Comparison of ENCODE assay signal across 19 mouse cellular contexts in the genomic region with DNA sequence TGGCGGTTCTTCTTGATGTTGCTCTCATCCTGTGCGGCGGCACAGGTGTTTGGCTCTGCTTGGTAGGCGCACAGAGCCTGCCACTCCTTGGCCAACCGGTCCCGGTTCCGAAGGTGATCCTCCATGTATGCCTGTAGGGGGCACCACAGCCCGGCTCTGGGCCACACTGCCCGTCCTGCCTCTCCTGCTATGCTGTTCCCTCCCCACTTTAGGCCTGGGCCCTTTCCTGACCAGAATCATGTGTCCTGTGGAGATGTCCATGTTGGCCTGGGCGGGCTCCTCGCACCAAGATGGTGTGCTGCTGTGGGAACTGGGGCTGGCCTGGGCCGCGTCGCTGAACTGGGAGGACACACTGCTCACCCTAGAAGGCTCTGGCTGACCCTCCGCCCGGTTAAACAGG. TPM values are rescaled to one million over a fixed set of nuclear protein-coding genes. Genes with fewer than 3 reads are reported as not detected.
DNase-seq lines count a peak whose midpoint lies in the region; ATAC-seq and TF ChIP-seq lines count a peak whose summit lies in the region.
"Had no signal": no experiment of that assay in that cellular context is flagged by ENCODE, and none has a peak within 500 bp of the region (broad histone marks: within the 10 kb centered on the region; RNA-seq: fewer than 3 reads in every experiment).

No protein-coding gene starts in this region.

- no peak overlapping the region for H3K9ac ChIP-seq in lung, postnatal 0 days (replicated peaks; ENCODE audit: low read depth)
- no peak overlapping the region for H3K9ac ChIP-seq in MEL (ENCODE audit: control insufficient read depth, low read depth, low read length, poor library complexity, severe bottlenecking)
- no peak overlapping the region for H3K9ac ChIP-seq in liver, embryonic 15.5 days
- H3K9ac ChIP-seq: embryonic facial prominence, embryonic 13.5 days; forebrain, embryonic 12.5 days; lung, embryonic 15.5 days had no signal

- no peak for TF ChIP-seq EP300 in lung, postnatal 0 days (IDR thresholded peaks at IDR 0.05)
- no peak for TF ChIP-seq EP300 in MEL (IDR thresholded peaks at IDR 0.05; ENCODE audit: low read depth in 1 of 2, low read length in 2 of 2)

- TF ChIP-seq CTCF in gastrocnemius, adult 2 months (IDR thresholded peaks at IDR 0.05), result peak; percentile 29; the same call in 1 of the 2 replicates
- peak; percentile 14; the same call in 1 of the 2 replicates for TF ChIP-seq CTCF in lung, postnatal 0 days (IDR thresholded peaks at IDR 0.05)
- no peak for TF ChIP-seq CTCF in lung, adult 2 months (IDR thresholded peaks at IDR 0.05; ENCODE audit: insufficient read depth, low read length)
- TF ChIP-seq CTCF in MEL (IDR thresholded peaks at IDR 0.05 in 2 of 3, conservative IDR thresholded peaks at IDR 0.05 in 1 of 3; ENCODE audit: control insufficient read depth in 1 of 3, insufficient read depth in 1 of 3, low read depth in 2 of 3, low read length in 3 of 3, poor library complexity in 1 of 3, severe bottlenecking in 1 of 3), result peak in 2 of 3 experiments; percentile 17 to 40; a peak in 3 of 6 replicates

- no peaks in the 10 kb centered on the region for H3K36me3 ChIP-seq in lung, postnatal 0 days (ENCODE audit: insufficient read depth, low read length)
- no peaks in the 10 kb centered on the region for H3K36me3 ChIP-seq in MEL (ENCODE audit: control insufficient read depth in 1 of 2, insufficient read depth in 2 of 2, low read length in 2 of 2)
- no peaks in the 10 kb centered on the region for H3K36me3 ChIP-seq in liver, embryonic 15.5 days (replicated peaks)
- H3K36me3 ChIP-seq: embryonic facial prominence, embryonic 13.5 days; forebrain, embryonic 12.5 days; heart, embryonic 10.5 days; lung, embryonic 15.5 days had no signal

- no peaks in the 10 kb centered on the region for H3K27me3 ChIP-seq in lung, postnatal 0 days (replicated peaks; ENCODE audit: insufficient read depth, low read length)
- H3K27me3 ChIP-seq in MEL (ENCODE audit: control insufficient read depth in 1 of 2, insufficient read depth in 2 of 2, low read length in 2 of 2), result no peaks in the 10 kb centered on the region
- H3K27me3 ChIP-seq in liver, embryonic 15.5 days, result peaks cover 6% of the 10 kb centered on the region; the same call in 1 of the 2 replicates
- H3K27me3 ChIP-seq: lung, embryonic 15.5 days had no signal

- H3K4me3 ChIP-seq in gastrocnemius, adult 2 months, result no peak overlapping the region
- no peak overlapping the region for H3K4me3 ChIP-seq in lung, postnatal 0 days (ENCODE audit: low read depth, low read length)
- no peak overlapping the region for H3K4me3 ChIP-seq in lung, adult 2 months (replicated peaks; ENCODE audit: extremely low read depth, low read depth, low read length)
- H3K4me3 ChIP-seq in MEL (ENCODE audit: control insufficient read depth in 1 of 2, insufficient read depth in 1 of 2, low read depth in 2 of 2, low read length in 2 of 2), result no peak overlapping the region
- no peak overlapping the region for H3K4me3 ChIP-seq in liver, embryonic 15.5 days (replicated peaks)
- H3K4me3 ChIP-seq: embryonic facial prominence, embryonic 13.5 days; forebrain, embryonic 12.5 days; heart, embryonic 10.5 days; lung, embryonic 15.5 days had no signal

- TF ChIP-seq POLR2A in lung, adult 2 months (IDR thresholded peaks at IDR 0.05; ENCODE audit: borderline replicate concordance, extremely low read depth, low read depth, low read length), result no peak
- no peak for TF ChIP-seq POLR2A in MEL (IDR thresholded peaks at IDR 0.05; ENCODE audit: control insufficient read depth in 1 of 2, insufficient read depth in 1 of 2, low read depth in 1 of 2, low read length in 2 of 2, poor library complexity in 1 of 2)

- ATAC-seq in lung, postnatal 0 days, result no peak
- 0 out of 2 replicates have a peak, but pooled peaks have one; percentile 4 for ATAC-seq in liver, embryonic 15.5 days (ENCODE audit: insufficient read depth)

- 0 out of 2 replicates have a peak, but pooled peaks cover 5% of the 10 kb centered on the region for H3K4me1 ChIP-seq in lung, postnatal 0 days (ENCODE audit: insufficient read depth, low read depth, low read length)
- peaks cover 8% of the 10 kb centered on the region; the same call in 1 of the 2 replicates for H3K4me1 ChIP-seq in lung, adult 2 months (ENCODE audit: control insufficient read depth, insufficient read depth, low read length)
- no peaks in the 10 kb centered on the region; a peak in 1 of 4 replicates for H3K4me1 ChIP-seq in MEL (ENCODE audit: control insufficient read depth in 1 of 2, insufficient read depth in 2 of 2, low read length in 2 of 2)
- H3K4me1 ChIP-seq in liver, embryonic 15.5 days (replicated peaks), result peaks cover 19% of the 10 kb centered on the region

- H3K79me2 ChIP-seq in MEL (ENCODE audit: control insufficient read depth, insufficient read depth, low read length, poor library complexity), result no peaks in the 10 kb centered on the region

- H3K27ac ChIP-seq in gastrocnemius, adult 2 months, result no peak overlapping the region
- H3K27ac ChIP-seq in lung, postnatal 0 days (ENCODE audit: low read length), result no peak overlapping the region
- no peak overlapping the region for H3K27ac ChIP-seq in MEL (ENCODE audit: control insufficient read depth, low read depth, low read length)
- H3K27ac ChIP-seq in liver, embryonic 15.5 days (replicated peaks), result no peak overlapping the region
- H3K27ac ChIP-seq: embryonic facial prominence, embryonic 13.5 days; forebrain, embryonic 12.5 days; heart, embryonic 10.5 days; lung, embryonic 15.5 days had no signal

- 74% methylated on average over 16 of the region's 16 CpGs for WGBS in lung, postnatal 0 days
- 70% methylated on average over 16 of the region's 16 CpGs for WGBS in lung, adult 2 months
- WGBS in liver, embryonic 15.5 days (ENCODE audit: insufficient replicate concordance), result 74% methylated on average over 16 of the region's 16 CpGs

- DNase-seq in gastrocnemius, adult 2 months, result peak; percentile 30
- no peak for DNase-seq in gastrocnemius, postnatal 4 days (ENCODE audit: low spot score in 2 of 2)
- DNase-seq in lung, postnatal 0 days (ENCODE audit: low spot score), result no peak
- no peak for DNase-seq in lung, adult 2 months
- no peak for DNase-seq in MEL (ENCODE audit: low read depth, low spot score)
- DNase-seq in kidney, postnatal 36 days, result no peak
- DNase-seq in adrenal gland, adult 18-20 months (ENCODE audit: low spot score in 2 of 2), result no peak
- DNase-seq: adrenal gland, postnatal 25 days; heart, postnatal 4 days; kidney, adult 18-20 months; thymus, adult 2 months had no signal

- no peak for TF ChIP-seq RAD21 in MEL (IDR thresholded peaks at IDR 0.05; ENCODE audit: low read depth, low read length)

- intact Hi-C loops in gastrocnemius, adult 2 months (cut with DNase I), result loop anchor here (5.0 kb wide), 3 partner anchors 64 to 306 kb away; partner anchors contain the start of gene Dnpep

- no peak overlapping the region for H3K4me2 ChIP-seq in lung, postnatal 0 days (replicated peaks; ENCODE audit: low read depth, low read length)
- no peak overlapping the region for H3K4me2 ChIP-seq in liver, embryonic 15.5 days
- H3K4me2 ChIP-seq: embryonic facial prominence, embryonic 13.5 days; forebrain, embryonic 12.5 days; lung, embryonic 15.5 days had no signal

- no peaks in the 10 kb centered on the region for H3K9me3 ChIP-seq in lung, postnatal 0 days (ENCODE audit: low read length)
- H3K9me3 ChIP-seq in MEL (replicated peaks; ENCODE audit: insufficient read depth, low read length), result no peaks in the 10 kb centered on the region
- no peaks in the 10 kb centered on the region for H3K9me3 ChIP-seq in liver, embryonic 15.5 days (replicated peaks)
- H3K9me3 ChIP-seq: embryonic facial prominence, embryonic 13.5 days; forebrain, embryonic 12.5 days; heart, embryonic 10.5 days; lung, embryonic 15.5 days had no signal

RNA-seq across cellular contexts. Expression of gene Ptprn, which starts 11.3 kb away (rescaled TPM):
- total RNA-seq in gastrocnemius, adult 2 months (2021), result not detected
- under 1 TPM; 0.07 to 0.23 TPM for total RNA-seq in gastrocnemius, postnatal 4 days (2021)
- 0.90 and 0.92 TPM in 2 replicates for polyA plus RNA-seq in lung, postnatal 0 days (2015; fragmentation: Nextera tagmentation; extraction: Ambion mirVana)
- 2.1 and 2.5 TPM in 2 replicates for polyA plus RNA-seq in lung, adult 2 months (2012; rRNA removed)
- total RNA-seq in MEL (2012; rRNA removed), result not detected in 2 replicates
- under 1 TPM in 1 of 2 experiments, not detected in 1; 0.13 TPM for polyA plus RNA-seq in MEL (2012; ENCODE audit: insufficient read depth in 1 of 2, insufficient read length in 2 of 2, low read depth in 1 of 2, low replicate concordance in 2 of 2, missing spikeins in 1 of 2)
- 0.05 and 0.13 TPM in 2 replicates for polyA plus RNA-seq in liver, embryonic 15.5 days (2015; fragmentation: Nextera tagmentation; extraction: Ambion mirVana)
- 10 to 100 TPM; 51.0 to 59.5 TPM for total RNA-seq in adrenal gland, adult 18-20 months (2021)

RNA-seq across cellular contexts. Expression of gene Dnajb2, which starts 16.8 kb away (rescaled TPM):
- 10 to 100 TPM; 83.2 to 88.9 TPM for total RNA-seq in gastrocnemius, adult 2 months (2021)
- 10 to 100 TPM; 41.5 to 48.8 TPM for total RNA-seq in gastrocnemius, postnatal 4 days (2021)
- 40.1 and 45.6 TPM in 2 replicates for polyA plus RNA-seq in lung, postnatal 0 days (2015; fragmentation: Nextera tagmentation; extraction: Ambion mirVana)
- 54.5 and 56.1 TPM in 2 replicates for polyA plus RNA-seq in lung, adult 2 months (2012; rRNA removed)
- total RNA-seq in MEL (2012; rRNA removed), result 10.3 and 12.9 TPM in 2 replicates
- polyA plus RNA-seq in MEL (2012; ENCODE audit: insufficient read depth in 1 of 2, insufficient read length in 2 of 2, low read depth in 1 of 2, low replicate concordance in 2 of 2, missing spikeins in 1 of 2), result 10 to 100 TPM in 1 of 2 experiments, not detected in 1; 18.9 TPM
- 28.9 and 32.4 TPM in 2 replicates for polyA plus RNA-seq in liver, embryonic 15.5 days (2015; fragmentation: Nextera tagmentation; extraction: Ambion mirVana)
- total RNA-seq in adrenal gland, adult 18-20 months (2021), result 100 to 1,000 TPM; 118 to 204 TPM

RNA-seq across cellular contexts. Expression of gene A630095N17Rik, which starts 21.1 kb away (rescaled TPM):
- not detected for total RNA-seq in gastrocnemius, adult 2 months (2021)
- total RNA-seq in gastrocnemius, postnatal 4 days (2021), result not detected
- polyA plus RNA-seq in lung, postnatal 0 days (2015; fragmentation: Nextera tagmentation; extraction: Ambion mirVana), result not detected in 2 replicates
- polyA plus RNA-seq in lung, adult 2 months (2012; rRNA removed), result not detected in 2 replicates
- total RNA-seq in MEL (2012; rRNA removed), result 0.46 and 0.58 TPM in 2 replicates
- under 1 TPM in 1 of 2 experiments, not detected in 1; 0.82 TPM for polyA plus RNA-seq in MEL (2012; ENCODE audit: insufficient read depth in 1 of 2, insufficient read length in 2 of 2, low read depth in 1 of 2, low replicate concordance in 2 of 2, missing spikeins in 1 of 2)
- polyA plus RNA-seq in liver, embryonic 15.5 days (2015; fragmentation: Nextera tagmentation; extraction: Ambion mirVana), result not detected in 2 replicates
- total RNA-seq in adrenal gland, adult 18-20 months (2021), result not detected
- total RNA-seq: adrenal gland, postnatal 25 days; heart, postnatal 4 days; left cerebral cortex, postnatal 10 days had no signal
- polyA plus RNA-seq: embryonic facial prominence, embryonic 13.5 days; forebrain, embryonic 12.5 days; heart, embryonic 10.5 days; lung, embryonic 15.5 days; neural tube, embryonic 11.5 days; thymus, adult 2 months had no signal

RNA-seq across cellular contexts. Expression of gene Resp18, which starts 25.2 kb away (rescaled TPM):
- not detected for total RNA-seq in gastrocnemius, adult 2 months (2021)
- not detected for total RNA-seq in gastrocnemius, postnatal 4 days (2021)
- polyA plus RNA-seq in lung, postnatal 0 days (2015; fragmentation: Nextera tagmentation; extraction: Ambion mirVana), result 1.5 and 1.8 TPM in 2 replicates
- polyA plus RNA-seq in lung, adult 2 months (2012; rRNA removed), result 1.2 and 2.5 TPM in 2 replicates
- not detected in 2 replicates for total RNA-seq in MEL (2012; rRNA removed)
- polyA plus RNA-seq in MEL (2012; ENCODE audit: insufficient read depth in 1 of 2, insufficient read length in 2 of 2, low read depth in 1 of 2, low replicate concordance in 2 of 2, missing spikeins in 1 of 2), result not detected
- polyA plus RNA-seq in liver, embryonic 15.5 days (2015; fragmentation: Nextera tagmentation; extraction: Ambion mirVana), result not detected in 2 replicates
- total RNA-seq in adrenal gland, adult 18-20 months (2021), result 100 to 1,000 TPM; 141 to 165 TPM
- total RNA-seq: heart, postnatal 4 days had no signal
- polyA plus RNA-seq: heart, embryonic 10.5 days; spleen, adult 2 months had no signal

RNA-seq across cellular contexts. Expression of gene Tuba4a, which starts 33.4 kb away (rescaled TPM):
- 1,000 to 10,000 TPM; 1,043 to 1,330 TPM for total RNA-seq in gastrocnemius, adult 2 months (2021)
- 100 to 1,000 TPM; 486 to 515 TPM for total RNA-seq in gastrocnemius, postnatal 4 days (2021)
- polyA plus RNA-seq in lung, postnatal 0 days (2015; fragmentation: Nextera tagmentation; extraction: Ambion mirVana), result 46.6 and 50.5 TPM in 2 replicates
- 36.6 and 103 TPM in 2 replicates for polyA plus RNA-seq in lung, adult 2 months (2012; rRNA removed)
- total RNA-seq in MEL (2012; rRNA removed), result 385 and 396 TPM in 2 replicates
- polyA plus RNA-seq in MEL (2012; ENCODE audit: insufficient read depth in 1 of 2, insufficient read length in 2 of 2, low read depth in 1 of 2, low replicate concordance in 2 of 2, missing spikeins in 1 of 2), result 100 to 1,000 TPM in 1 of 2 experiments, not detected in 1; 439 TPM
- 372 and 392 TPM in 2 replicates for polyA plus RNA-seq in liver, embryonic 15.5 days (2015; fragmentation: Nextera tagmentation; extraction: Ambion mirVana)
- total RNA-seq in adrenal gland, adult 18-20 months (2021), result 100 to 1,000 TPM in 1 of 2 experiments, 10 to 100 TPM in 1; 48.9 to 119 TPM

Comparison
In these comparisons a context has a peak if more than half of its experiments do, and no peak if none do; other contexts are left out.
1. RNA of gene Ptprn, which starts 11.3 kb away (total RNA-seq): 51.0 to 59.5 TPM in adrenal gland, adult 18-20 months; 0.07 to 0.23 TPM in gastrocnemius, postnatal 4 days, not detected in gastrocnemius, adult 2 months and not detected in MEL; every median in the first group is over 10 times any median in the second.